Mouse (Mus musculus) cortical plate, adult 2 months (tissue): ENCODE measurements around the gene Hs6st2. TPM values are rescaled to one million over a fixed set of nuclear protein-coding genes. Genes with fewer than 3 reads are reported as not detected.

Source experiments
- H3K27ac ChIP-seq: fragments of 200-500 bp; 2 replicates; pipeline ENCODE4 v1.5.1; 2012; ENCODE audit warnings: low read length, control low read depth, inconsistent platforms; ENCODE audit not compliant: insufficient read depth
- H3K4me1 ChIP-seq: fragments of 200-500 bp; 2 replicates; pipeline ENCODE4 v1.6.1; 2011; ENCODE audit warnings: low read length; ENCODE audit not compliant: control insufficient read depth, insufficient read depth
- H3K4me3 ChIP-seq: fragments of 200-500 bp; 2 replicates; pipeline ENCODE4 v1.5.1; 2011; ENCODE audit warnings: mild to moderate bottlenecking, low read length, control low read depth; ENCODE audit not compliant: insufficient read depth
- CTCF ChIP-seq: fragments of 200-500 bp; IDR thresholded peaks from 2 replicates; pipeline ENCODE4 v1.5.1; 2011; ENCODE audit warnings: mild to moderate bottlenecking, control low read depth, low read length; ENCODE audit not compliant: insufficient read depth; ENCODE audit errors: extremely low read depth
- POLR2A ChIP-seq: fragments of 200-500 bp; IDR thresholded peaks from 2 replicates; pipeline ENCODE4 v1.6.1; 2011; ENCODE audit warnings: mild to moderate bottlenecking, low read length, control low read depth; ENCODE audit not compliant: insufficient read depth; ENCODE audit errors: extremely low read depth
- polyA plus RNA-seq: library from polyadenylated mRNA; depleted of rRNA; stranded (reverse); fragments of >200 nt; gene quantifications from 2 replicates; pipeline ENCODE4 v1.2.3, GENCODE M21; 2012

Gene Hs6st2
- polyA plus RNA-seq, 1 experiment = 10.7 TPM

GRCm38 (mm10) chrX:51590448-51591010, 91.1 kb downstream of the Hs6st2 start:
- Histone ChIP-seq H3K4me1 (no peaks in the 10 kb centered on the region), H3K27ac (no peak overlapping the region), H3K4me3 (no peak overlapping the region)
- TF ChIP-seq CTCF = no peak
- no peak for TF ChIP-seq POLR2A

- Histone ChIP-seq H3K27ac (no peak overlapping the region), H3K4me3 (no peak overlapping the region), H3K4me1 (no peaks in the 10 kb centered on the region)
- TF ChIP-seq CTCF (no peak), POLR2A (no peak)
Measured at GRCm38 (mm10) chrX:51585444-51585843, 96.2 kb downstream of the Hs6st2 start.

GRCm38 (mm10) chrX:51581704-51582103, 100.0 kb downstream of the Hs6st2 start:
- H3K4me3 ChIP-seq = no peak overlapping the region
- no peaks in the 10 kb centered on the region for H3K4me1 ChIP-seq
- no peak overlapping the region for H3K27ac ChIP-seq
- TF ChIP-seq CTCF = no peak
- no peak for TF ChIP-seq POLR2A

- TF ChIP-seq CTCF = no peak
- TF ChIP-seq POLR2A = no peak
- Histone ChIP-seq H3K27ac (no peak overlapping the region), H3K4me3 (no peak overlapping the region), H3K4me1 (no peaks in the 10 kb centered on the region)
Measured at GRCm38 (mm10) chrX:51561880-51562279, 119.8 kb downstream of the Hs6st2 start.

GRCm38 (mm10) chrX:51539626-51540025, 142.0 kb downstream of the Hs6st2 start:
- TF ChIP-seq CTCF (no peak), POLR2A (no peak)
- no peaks in the 10 kb centered on the region for H3K4me1 ChIP-seq
- no peak overlapping the region for H3K27ac ChIP-seq
- H3K4me3 ChIP-seq = no peak overlapping the region

- no peak overlapping the region for H3K27ac ChIP-seq
- H3K4me1 ChIP-seq = no peaks in the 10 kb centered on the region
- H3K4me3 ChIP-seq = no peak overlapping the region
- no peak for TF ChIP-seq POLR2A
- no peak for TF ChIP-seq CTCF
Measured at GRCm38 (mm10) chrX:51537082-51537481, 144.6 kb downstream of the Hs6st2 start.

GRCm38 (mm10) chrX:51535226-51535625, 146.4 kb downstream of the Hs6st2 start:
- TF ChIP-seq POLR2A (no peak), CTCF (no peak)
- H3K4me1 ChIP-seq = no peaks in the 10 kb centered on the region
- no peak overlapping the region for H3K27ac ChIP-seq
- no peak overlapping the region for H3K4me3 ChIP-seq

- TF ChIP-seq CTCF (no peak), POLR2A (no peak)
- no peak overlapping the region for H3K27ac ChIP-seq
Measured at GRCm38 (mm10) chrX:51531136-51531535, 150.5 kb downstream of the Hs6st2 start.

GRCm38 (mm10) chrX:51528601-51529000, 153.1 kb downstream of the Hs6st2 start:
- Histone ChIP-seq H3K27ac (no peak overlapping the region), H3K4me1 (no peaks in the 10 kb centered on the region), H3K4me3 (no peak overlapping the region)
- TF ChIP-seq POLR2A (no peak), CTCF (no peak)

More at GRCm38 (mm10) chrX:51531136-51531535, 150.5 kb downstream of the Hs6st2 start:
- H3K4me3 ChIP-seq = no peak overlapping the region
- no peaks in the 10 kb centered on the region for H3K4me1 ChIP-seq

- no peak overlapping the region for H3K4me3 ChIP-seq
- no peaks in the 10 kb centered on the region for H3K4me1 ChIP-seq
- no peak overlapping the region for H3K27ac ChIP-seq
- TF ChIP-seq POLR2A (no peak), CTCF (no peak)
Measured at GRCm38 (mm10) chrX:51514831-51515230, 166.8 kb downstream of the Hs6st2 start.
